Mouse (Mus musculus) liver, embryonic 12.5 days (tissue): ENCODE measurements around the gene Mrgpra6. TPM values are rescaled to one million over a fixed set of nuclear protein-coding genes. Genes with fewer than 3 reads are reported as not detected.

Experiments used
- ATAC-seq: fragments of 200-750 bp; cut with Nextera tagmentation; 2 replicates; pipeline ENCODE4 v1.8.0; 2017; ENCODE audit warnings: moderate number of reproducible peaks, mild to moderate bottlenecking, moderate library complexity
- H3K27ac ChIP-seq: fragments of 300-500 bp; sonication (generic); 2 replicates; pipeline ENCODE4 v1.5.1; 2016; ENCODE audit warnings: mild to moderate bottlenecking
- H3K27me3 ChIP-seq: fragments of 300-500 bp; sonication (generic); replicated peaks from 2 replicates; pipeline ENCODE4 v1.6.1; 2016; ENCODE audit warnings: mild to moderate bottlenecking, moderate library complexity
- H3K36me3 ChIP-seq: fragments of 300-500 bp; sonication (generic); 2 replicates; pipeline ENCODE4 v1.6.1; 2016; ENCODE audit warnings: mild to moderate bottlenecking, moderate library complexity
- H3K4me1 ChIP-seq: fragments of 300-500 bp; sonication (generic); 2 replicates; pipeline ENCODE4 v1.6.1; 2016
- H3K4me2 ChIP-seq: fragments of 300-500 bp; sonication (generic); 2 replicates; pipeline ENCODE4 v1.6.1; 2016; ENCODE audit warnings: mild to moderate bottlenecking, moderate library complexity
- H3K4me3 ChIP-seq: fragments of 300-500 bp; sonication (generic); 2 replicates; pipeline ENCODE4 v1.5.1; 2016; ENCODE audit warnings: mild to moderate bottlenecking, moderate library complexity
- H3K9ac ChIP-seq: fragments of 300-500 bp; sonication (generic); 2 replicates; pipeline ENCODE4 v1.6.1; 2016; ENCODE audit warnings: mild to moderate bottlenecking, moderate library complexity
- H3K9me3 ChIP-seq: fragments of 300-500 bp; sonication (generic); replicated peaks from 2 replicates; pipeline ENCODE4 v1.6.1; 2016; ENCODE audit warnings: mild to moderate bottlenecking, moderate library complexity
- WGBS: fragments of 180-500 bp; shearing (Covaris S2); methylation state at CpG from one replicate; pipeline ENCODE4 v1.1.7; 2016; ENCODE audit not compliant: insufficient replicate concordance; 5-methylcytosine and 5-hydroxymethylcytosine counted together
- polyA plus RNA-seq: library from polyadenylated mRNA; unstranded; fragments of >200 nt; fragmentation: Nextera tagmentation; extraction: Ambion mirVana; gene quantifications from 2 replicates; pipeline ENCODE4 v1.2.1, GENCODE M21; 2016

Gene Mrgpra6
- polyA plus RNA-seq, result not detected in 2 replicates

DNA sequence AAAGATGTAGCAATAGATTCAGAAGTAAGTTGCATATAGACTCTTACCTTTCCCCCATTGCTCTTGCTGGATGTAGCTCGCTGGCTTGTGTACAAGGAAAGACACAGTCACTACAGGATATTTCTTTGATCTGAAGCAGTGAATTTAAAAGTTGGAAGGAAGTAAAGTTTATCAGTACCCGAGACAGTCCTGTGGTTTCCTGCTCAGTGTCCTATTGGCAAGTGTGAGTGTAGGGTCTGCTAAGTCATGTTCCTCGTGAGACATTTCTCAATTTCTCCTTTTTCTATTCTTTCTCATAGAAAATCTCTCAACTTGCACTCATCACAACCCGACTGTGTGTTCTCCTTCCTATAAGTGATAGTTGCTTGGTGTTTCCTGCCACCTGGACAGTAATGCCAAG, at the start of gene Mrgpra6:
Gene Mrgpra6 (minus strand): TSS at position 91 of the 400 bp plus-strand sequence.
- Histone ChIP-seq H3K36me3 (no peaks in the 10 kb centered on the region), H3K9ac (no peak within 1 kb of the TSS), H3K27me3 (no peaks in the 10 kb centered on the region), H3K4me3 (no peak within 1 kb of the TSS), H3K9me3 (no peaks in the 10 kb centered on the region), H3K4me1 (no peaks in the 10 kb centered on the region), H3K4me2 (no peak within 1 kb of the TSS), H3K27ac (no peak within 1 kb of the TSS)
- 15% methylated on average over 4 of the region's 4 CpGs for WGBS
- ATAC-seq, result no peak

- WGBS, result 20% methylated on average over 1 of the region's 1 CpGs
- Histone ChIP-seq H3K36me3 (no peaks in the 10 kb centered on the region), H3K9ac (no peak within 1 kb of the TSS), H3K27me3 (no peaks in the 10 kb centered on the region), H3K9me3 (no peaks in the 10 kb centered on the region), H3K4me3 (no peak within 1 kb of the TSS), H3K27ac (no peak within 1 kb of the TSS), H3K4me1 (no peaks in the 10 kb centered on the region), H3K4me2 (no peak within 1 kb of the TSS)
- no peak for ATAC-seq
Observed at GRCm38 (mm10) chr7:47252770-47253169, 48.0 kb upstream of the Mrgpra6 start, which contains the start of gene Mrgpra9. Gene Mrgpra9 (minus strand): TSS chr7:47252848.

GRCm38 (mm10) chr7:47244658-47245057, 39.9 kb upstream of the Mrgpra6 start:
- H3K36me3 ChIP-seq, result no peaks in the 10 kb centered on the region
- H3K9me3 ChIP-seq, result no peaks in the 10 kb centered on the region
- no peak overlapping the region for H3K9ac ChIP-seq
- WGBS, result 43% methylated on average over 3 of the region's 3 CpGs
- H3K27me3 ChIP-seq, result no peaks in the 10 kb centered on the region
- no peaks in the 10 kb centered on the region for H3K4me1 ChIP-seq
- ATAC-seq, result no peak
- no peak overlapping the region for H3K4me2 ChIP-seq
- H3K27ac ChIP-seq, result no peak overlapping the region
- no peak overlapping the region for H3K4me3 ChIP-seq

- no peaks in the 10 kb centered on the region for H3K36me3 ChIP-seq
- ATAC-seq, result no peak
- H3K27me3 ChIP-seq, result no peaks in the 10 kb centered on the region
- no peak overlapping the region for H3K4me2 ChIP-seq
- no peak overlapping the region for H3K4me3 ChIP-seq
- H3K9ac ChIP-seq, result no peak overlapping the region
- 19% methylated on average over 1 of the region's 1 CpGs for WGBS
- 0 out of 2 replicates have a peak, but pooled peaks cover 5% of the 10 kb centered on the region for H3K9me3 ChIP-seq
- H3K4me1 ChIP-seq, result no peaks in the 10 kb centered on the region
- H3K27ac ChIP-seq, result no peak overlapping the region
Observed at GRCm38 (mm10) chr7:47195271-47195670, 9.4 kb downstream of the Mrgpra6 start.

DNA sequence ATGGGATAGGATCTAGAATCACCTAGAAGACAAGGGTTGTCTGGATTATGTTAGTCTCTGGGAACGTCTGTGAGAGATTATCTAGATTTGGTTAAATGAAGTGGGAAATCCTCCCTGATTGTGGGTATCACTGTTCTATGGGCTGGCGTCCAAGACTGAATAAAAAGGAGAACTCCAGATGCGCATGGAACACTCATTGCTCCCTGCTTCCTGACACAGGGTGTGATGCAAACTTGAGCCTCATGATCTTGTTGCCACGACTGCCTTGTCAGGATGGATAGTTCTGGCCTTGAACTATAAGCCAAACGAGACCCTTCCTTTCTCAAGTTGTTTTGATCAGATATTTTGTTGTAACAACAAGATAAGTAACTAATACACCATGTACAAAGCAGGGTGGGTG, 33.9 kb downstream of the Mrgpra6 start:
- WGBS, result 46% methylated on average over 5 of the region's 5 CpGs

DNA sequence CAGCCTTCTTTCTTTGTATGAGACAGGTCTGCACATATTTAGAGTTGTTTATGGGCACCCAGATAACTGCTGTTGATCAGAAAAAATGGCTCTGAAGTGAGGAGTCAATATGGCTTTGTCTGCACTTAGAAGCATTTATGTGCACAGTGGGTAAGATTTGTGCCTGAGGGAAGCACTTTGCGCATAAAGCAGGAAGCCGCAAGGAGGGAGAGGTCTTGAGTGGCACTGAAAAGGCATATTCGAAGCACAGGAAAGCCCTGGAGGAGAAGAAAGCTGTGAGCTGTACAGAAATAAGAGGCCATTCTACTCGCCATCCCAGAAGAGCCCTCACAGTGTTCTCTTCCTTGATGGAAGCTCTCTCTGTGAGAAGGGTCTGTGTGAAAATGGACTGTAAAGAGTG, 39.7 kb downstream of the Mrgpra6 start:
- 68% methylated on average over 4 of the region's 4 CpGs for WGBS
- ATAC-seq, result no peak
- Histone ChIP-seq H3K4me3 (no peak overlapping the region), H3K36me3 (no peaks in the 10 kb centered on the region), H3K4me2 (no peak overlapping the region), H3K9me3 (no peaks in the 10 kb centered on the region), H3K4me1 (no peaks in the 10 kb centered on the region), H3K27me3 (no peaks in the 10 kb centered on the region), H3K9ac (no peak overlapping the region), H3K27ac (no peak overlapping the region)

More for the DNA sequence above, 33.9 kb downstream of the Mrgpra6 start:
- H3K27me3 ChIP-seq, result no peaks in the 10 kb centered on the region
- no peak overlapping the region for H3K4me2 ChIP-seq
- H3K36me3 ChIP-seq, result no peaks in the 10 kb centered on the region
- H3K4me1 ChIP-seq, result no peaks in the 10 kb centered on the region
- no peak overlapping the region for H3K27ac ChIP-seq
- H3K9me3 ChIP-seq, result no peaks in the 10 kb centered on the region
- no peak overlapping the region for H3K4me3 ChIP-seq
- ATAC-seq, result no peak
- H3K9ac ChIP-seq, result no peak overlapping the region

- H3K9me3 ChIP-seq, result no peaks in the 10 kb centered on the region
- H3K27me3 ChIP-seq, result no peaks in the 10 kb centered on the region; the same call in 1 of the 2 replicates
- no peak for ATAC-seq
- no peak overlapping the region for H3K4me3 ChIP-seq
- H3K36me3 ChIP-seq, result no peaks in the 10 kb centered on the region
- no peak overlapping the region for H3K27ac ChIP-seq
- no peak overlapping the region for H3K9ac ChIP-seq
- H3K4me1 ChIP-seq, result no peaks in the 10 kb centered on the region
- 67% methylated on average over 4 of the region's 4 CpGs for WGBS
- no peak overlapping the region for H3K4me2 ChIP-seq
Observed at GRCm38 (mm10) chr7:47163203-47163602, 41.5 kb downstream of the Mrgpra6 start.

DNA sequence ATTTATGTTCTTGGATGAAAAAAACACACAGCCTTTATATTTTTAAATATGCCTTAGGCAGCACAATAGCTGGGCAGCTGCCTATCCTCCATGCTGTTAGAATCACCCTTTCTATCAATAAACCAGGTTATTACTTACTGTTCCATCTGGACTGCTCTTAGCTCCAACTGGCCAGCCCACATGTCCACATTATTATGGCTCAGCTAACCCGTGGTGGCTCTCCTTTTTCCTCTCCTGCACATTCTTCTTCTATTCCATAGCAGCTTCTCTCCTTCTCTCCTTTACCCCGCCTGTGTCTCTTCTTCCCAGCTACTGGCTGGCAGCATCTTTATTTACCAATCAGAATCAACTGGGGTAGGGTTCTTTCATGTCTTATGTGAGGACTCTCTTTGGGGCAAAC, 46.3 kb downstream of the Mrgpra6 start:
- H3K36me3 ChIP-seq, result no peaks in the 10 kb centered on the region
- H3K4me3 ChIP-seq, result no peak overlapping the region
- H3K9ac ChIP-seq, result no peak overlapping the region
- no peaks in the 10 kb centered on the region for H3K4me1 ChIP-seq
- no peaks in the 10 kb centered on the region for H3K9me3 ChIP-seq
- H3K27ac ChIP-seq, result no peak overlapping the region
- no peak for ATAC-seq
- H3K27me3 ChIP-seq, result no peaks in the 10 kb centered on the region; the same call in 1 of the 2 replicates
- whole genome bisulfite sequencing, result 54% methylated on average over 2 of the region's 2 CpGs
- H3K4me2 ChIP-seq, result no peak overlapping the region

GRCm38 (mm10) chr7:47157743-47158142, 47.0 kb downstream of the Mrgpra6 start:
- Histone ChIP-seq H3K27ac (no peak overlapping the region), H3K4me3 (no peak overlapping the region), H3K4me1 (no peaks in the 10 kb centered on the region), H3K9ac (no peak overlapping the region), H3K36me3 (no peaks in the 10 kb centered on the region), H3K9me3 (no peaks in the 10 kb centered on the region), H3K4me2 (no peak overlapping the region), H3K27me3 (peaks cover 4% of the 10 kb centered on the region; the same call in 1 of the 2 replicates)
- 59% methylated on average over 9 of the region's 9 CpGs for WGBS
- ATAC-seq, result no peak

DNA sequence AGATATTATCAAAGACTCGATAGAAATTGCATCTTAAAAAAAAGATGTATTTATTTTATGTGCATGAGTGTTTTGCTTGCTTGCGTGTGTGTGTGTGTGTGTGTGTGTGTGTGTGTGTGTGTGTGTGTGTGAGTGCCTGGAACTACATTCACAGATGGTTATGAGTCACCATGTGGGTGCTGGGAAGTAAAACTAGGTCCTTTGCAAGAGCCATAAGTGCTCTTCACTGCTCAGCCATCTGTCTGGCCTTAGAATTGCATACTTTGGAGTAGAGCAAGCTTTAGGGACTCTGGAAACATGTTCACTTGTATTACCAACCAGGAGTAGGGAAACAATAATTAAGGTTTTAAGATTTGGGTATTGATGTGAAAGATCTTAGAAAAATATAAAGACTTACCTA, 48.9 kb downstream of the Mrgpra6 start:
- Histone ChIP-seq H3K4me3 (no peak overlapping the region), H3K9ac (no peak overlapping the region), H3K27me3 (peaks cover 6% of the 10 kb centered on the region; the same call in 1 of the 2 replicates), H3K36me3 (no peaks in the 10 kb centered on the region), H3K4me2 (no peak overlapping the region), H3K27ac (no peak overlapping the region), H3K4me1 (no peaks in the 10 kb centered on the region), H3K9me3 (no peaks in the 10 kb centered on the region)
- WGBS, result 71% methylated on average over 2 of the region's 2 CpGs
- no peak for ATAC-seq

GRCm38 (mm10) chr7:47155396-47155795, 49.3 kb downstream of the Mrgpra6 start:
- Histone ChIP-seq H3K4me3 (no peak overlapping the region), H3K9ac (no peak overlapping the region), H3K27me3 (peaks cover 6% of the 10 kb centered on the region; the same call in 1 of the 2 replicates), H3K4me2 (no peak overlapping the region), H3K27ac (no peak overlapping the region), H3K9me3 (no peaks in the 10 kb centered on the region), H3K4me1 (no peaks in the 10 kb centered on the region), H3K36me3 (no peaks in the 10 kb centered on the region)
- ATAC-seq, result no peak
- WGBS, result 79% methylated on average over 4 of the region's 4 CpGs

DNA sequence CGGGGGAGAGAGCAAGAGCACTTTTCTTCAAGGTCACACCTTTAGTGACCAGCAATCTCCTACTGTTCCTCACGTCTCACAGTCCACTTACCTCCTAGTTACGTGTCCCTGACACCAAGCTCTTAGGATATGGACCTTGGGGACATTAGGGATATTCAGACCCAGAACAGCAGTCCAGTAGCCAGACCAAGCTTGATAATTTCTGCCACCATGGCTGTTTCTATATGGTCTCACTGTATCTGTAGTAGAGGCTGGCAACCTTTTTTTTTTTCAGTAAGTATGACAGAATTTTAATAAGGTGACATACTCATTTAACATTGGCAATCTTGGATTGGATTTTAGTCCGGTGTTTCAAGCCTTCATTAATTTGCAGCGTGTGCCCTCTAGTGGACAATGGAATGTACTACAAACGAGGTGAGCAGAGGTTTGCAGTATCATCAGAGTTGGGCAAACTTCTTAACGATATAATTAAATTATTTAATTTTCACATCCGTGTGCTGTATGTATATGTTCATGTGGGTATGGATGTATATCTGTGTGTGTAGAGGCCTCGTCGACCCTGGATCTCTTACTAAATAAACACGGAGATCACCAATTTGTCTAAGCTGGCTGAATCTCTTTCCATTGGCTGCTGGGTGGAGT, 54.2 kb downstream of the Mrgpra6 start:
- Histone ChIP-seq H3K4me3 (no peak overlapping the region), H3K4me1 (no peaks in the 10 kb centered on the region), H3K27me3 (0 out of 2 replicates have a peak, but pooled peaks cover 6% of the 10 kb centered on the region), H3K9me3 (no peaks in the 10 kb centered on the region), H3K4me2 (no peak overlapping the region), H3K27ac (no peak overlapping the region), H3K9ac (no peak overlapping the region), H3K36me3 (no peaks in the 10 kb centered on the region)
- ATAC-seq, result no peak
- WGBS, result 14% methylated on average over 11 of the region's 11 CpGs

DNA sequence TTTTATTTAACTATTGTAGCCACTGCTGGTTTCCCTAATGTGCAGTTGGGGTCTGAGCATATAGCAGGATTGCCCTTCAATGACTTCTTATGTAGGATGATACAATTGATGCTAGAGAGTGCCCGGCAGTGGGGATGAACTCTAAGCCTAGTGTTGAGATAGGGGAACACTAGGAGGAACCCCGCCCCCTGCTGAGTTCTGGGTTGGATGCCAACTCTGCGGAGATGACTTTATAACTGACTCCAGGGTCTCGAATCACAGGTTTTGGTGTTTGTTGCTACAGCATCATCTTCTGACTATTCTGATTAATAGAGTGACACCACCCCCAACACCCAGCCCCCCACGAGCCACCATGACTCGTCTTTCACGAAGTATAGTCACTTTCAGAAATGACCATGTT, 56.4 kb downstream of the Mrgpra6 start:
- no peaks in the 10 kb centered on the region for H3K9me3 ChIP-seq
- H3K4me2 ChIP-seq, result no peak overlapping the region
- no peak for ATAC-seq
- no peak overlapping the region for H3K9ac ChIP-seq
- no peaks in the 10 kb centered on the region for H3K36me3 ChIP-seq
- no peak overlapping the region for H3K27ac ChIP-seq
- H3K4me1 ChIP-seq, result no peaks in the 10 kb centered on the region
- H3K27me3 ChIP-seq, result 0 out of 2 replicates have a peak, but pooled peaks cover 5% of the 10 kb centered on the region
- no peak overlapping the region for H3K4me3 ChIP-seq
- WGBS, result 72% methylated on average over 7 of the region's 7 CpGs
